Mouse (Mus musculus) cerebellum, adult (tissue): ENCODE measurements at regions not wholly inside any gene's neighbourhood (a gene's known extent, or its start where the extent isn't known, plus 50 kb on each side); places are given as distances from the start of the nearest gene placed in this dataset.
A peak's percentile ranks its signal among the peaks of the same experiment; 100 is the strongest.

ENCODE experiments used
- ATAC-seq: cut with Nextera tagmentation; 2 replicates; pipeline ENCODE4 v1.9.2; 2017; ENCODE audit warnings: mild to moderate bottlenecking, moderate library complexity, mixed read lengths; ENCODE audit not compliant: insufficient number of reproducible peaks, low FRiP score, low TSS enrichment

GRCm38 (mm10) chr5:51850091-51850490 lies 282.6 kb upstream of the Ppargc1a start:
- no peak for ATAC-seq

- no peak for ATAC-seq
These were observed 281.7 kb upstream of the Ppargc1a start for GRCm38 (mm10) chr5:51849236-51849635.

DNA sequence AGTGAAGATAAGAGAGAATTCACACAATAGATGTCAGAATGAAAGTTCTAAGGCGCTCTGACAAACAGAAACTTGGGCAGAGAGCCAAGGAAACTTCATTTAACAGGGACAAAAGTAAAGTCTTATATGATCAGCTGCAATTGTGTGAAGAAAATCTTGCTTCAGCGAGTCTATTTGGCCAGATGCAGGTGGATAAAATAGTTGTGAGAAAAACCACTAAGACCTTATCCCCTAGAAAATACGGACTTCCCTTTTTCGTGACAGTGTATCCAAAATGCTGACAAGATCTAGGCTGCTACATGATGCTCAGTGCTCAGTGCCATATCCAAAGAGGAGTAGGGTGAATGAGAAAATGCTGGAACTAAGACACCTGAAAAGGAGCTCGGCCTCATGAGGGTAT lies 274.7 kb upstream of the Ppargc1a start:
- ATAC-seq: no peak

DNA sequence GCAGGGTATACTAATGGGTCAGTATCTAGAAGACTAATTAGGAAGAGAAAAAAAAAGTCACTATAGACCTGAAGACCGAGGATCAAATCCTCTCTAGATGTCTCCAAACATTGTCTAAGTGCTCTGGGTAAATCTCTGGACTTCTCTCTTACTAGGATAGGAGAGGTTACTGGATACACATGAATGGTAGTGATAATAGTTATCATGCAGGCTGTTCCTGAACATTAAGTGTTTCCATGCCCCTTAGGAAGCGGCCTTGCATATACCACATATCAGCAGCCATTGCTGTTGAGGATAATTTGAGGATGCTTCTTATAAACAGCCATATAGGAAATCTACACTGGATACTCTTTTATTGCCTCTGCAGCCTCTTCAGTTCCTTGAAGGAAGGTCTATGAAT lies 274.2 kb upstream of the Ppargc1a start:
- ATAC-seq: no peak

GRCm38 (mm10) chr5:51840638-51841329 lies 273.3 kb upstream of the Ppargc1a start:
- ATAC-seq: no peak

DNA sequence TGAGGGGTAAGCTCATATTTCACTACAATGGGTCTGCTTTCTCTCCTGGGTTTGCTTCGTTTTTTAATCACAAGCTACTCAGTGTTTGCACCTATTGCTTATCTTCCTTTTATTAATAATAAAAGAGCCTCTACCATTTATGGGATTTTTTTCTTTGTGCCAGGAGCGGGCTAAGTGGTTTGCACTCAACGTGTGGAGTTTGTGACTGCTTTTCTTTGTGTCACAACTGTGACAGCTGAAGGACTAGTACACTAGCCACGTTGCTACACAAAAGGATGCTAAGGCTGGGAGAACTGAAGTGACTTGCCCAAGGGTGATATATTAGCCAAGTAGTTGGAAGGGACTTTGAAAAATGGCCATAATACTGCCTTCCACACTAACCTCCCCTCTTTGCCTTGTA lies 271.8 kb upstream of the Ppargc1a start:
- ATAC-seq: no peak

GRCm38 (mm10) chr5:51830551-51830950 lies 263.0 kb upstream of the Ppargc1a start:
- ATAC-seq: peak; percentile 39; the same call in 1 of the 2 replicates

- no peak for ATAC-seq
These were observed 262.5 kb upstream of the Ppargc1a start for GRCm38 (mm10) chr5:51830015-51830414.

GRCm38 (mm10) chr5:51829606-51830005 lies 262.1 kb upstream of the Ppargc1a start:
- no peak for ATAC-seq

GRCm38 (mm10) chr5:51829020-51829419 lies 261.5 kb upstream of the Ppargc1a start:
- ATAC-seq: no peak

GRCm38 (mm10) chr5:51826269-51826668 lies 258.7 kb upstream of the Ppargc1a start:
- no peak for ATAC-seq

DNA sequence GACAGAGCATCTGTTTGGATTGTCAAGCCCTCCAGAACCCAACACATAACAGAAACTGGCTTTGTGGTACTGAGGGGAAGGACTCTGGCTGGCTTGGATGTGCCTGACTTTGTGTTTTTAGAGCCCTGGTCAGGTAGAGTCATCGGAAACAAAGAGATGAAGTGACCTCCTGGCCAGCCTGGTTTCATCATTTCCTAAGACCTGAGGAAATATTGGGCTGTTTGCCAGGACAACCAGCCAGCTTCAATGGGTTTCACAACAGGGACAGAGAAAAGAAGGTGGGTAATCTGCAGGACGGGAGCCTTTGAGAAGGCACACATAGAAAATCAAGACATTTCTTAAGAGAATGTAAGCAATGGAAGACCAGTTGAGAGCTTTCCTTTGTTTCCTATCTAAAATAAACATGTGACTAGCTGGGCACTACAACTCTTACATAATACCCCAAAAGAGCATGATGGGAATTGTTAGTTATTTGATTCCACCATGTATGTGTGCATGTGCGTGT lies 258.1 kb upstream of the Ppargc1a start:
- no peak for ATAC-seq

- no peak for ATAC-seq
These were observed 257.2 kb upstream of the Ppargc1a start for GRCm38 (mm10) chr5:51824731-51825130.

GRCm38 (mm10) chr5:51823657-51824056 lies 256.1 kb upstream of the Ppargc1a start:
- no peak for ATAC-seq

DNA sequence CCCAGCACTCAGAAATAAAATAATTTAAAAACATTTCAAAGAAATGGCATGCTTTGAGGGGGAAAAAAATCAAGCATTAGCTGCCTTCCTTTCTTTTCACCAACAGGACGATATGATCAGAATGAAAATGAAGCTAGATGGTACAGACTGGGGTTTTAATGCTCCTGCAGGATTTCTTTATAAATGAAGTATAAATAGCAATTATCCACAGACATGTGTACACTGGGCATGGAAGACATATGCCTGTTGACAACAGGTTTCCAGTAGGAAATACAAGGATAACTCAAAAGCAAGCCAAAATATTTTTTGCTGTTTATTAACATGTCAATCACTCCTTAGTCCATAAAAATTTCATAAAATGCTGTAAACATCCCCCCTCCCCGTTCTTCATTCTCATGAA lies 248.7 kb upstream of the Ppargc1a start:
- ATAC-seq: no peak

DNA sequence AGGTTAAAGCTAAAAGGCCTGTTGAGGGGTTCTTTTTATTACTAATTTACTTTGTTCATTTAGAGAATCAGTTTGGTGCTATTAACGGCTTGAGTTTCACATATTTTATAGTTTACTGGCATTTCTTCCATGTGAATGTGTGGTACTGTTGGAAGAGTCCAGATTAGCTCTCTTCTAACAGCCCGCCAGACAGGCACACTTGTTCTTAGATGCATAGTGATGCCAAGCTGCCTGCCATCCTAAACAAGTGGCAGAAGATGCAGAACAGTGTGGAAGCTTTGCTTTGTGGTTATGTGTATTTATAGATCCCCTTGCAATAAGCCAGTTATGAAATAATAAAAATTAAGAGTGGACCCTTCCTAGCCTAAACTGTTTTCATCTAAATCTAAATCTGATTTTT lies 244.2 kb upstream of the Ppargc1a start:
- no peak for ATAC-seq

DNA sequence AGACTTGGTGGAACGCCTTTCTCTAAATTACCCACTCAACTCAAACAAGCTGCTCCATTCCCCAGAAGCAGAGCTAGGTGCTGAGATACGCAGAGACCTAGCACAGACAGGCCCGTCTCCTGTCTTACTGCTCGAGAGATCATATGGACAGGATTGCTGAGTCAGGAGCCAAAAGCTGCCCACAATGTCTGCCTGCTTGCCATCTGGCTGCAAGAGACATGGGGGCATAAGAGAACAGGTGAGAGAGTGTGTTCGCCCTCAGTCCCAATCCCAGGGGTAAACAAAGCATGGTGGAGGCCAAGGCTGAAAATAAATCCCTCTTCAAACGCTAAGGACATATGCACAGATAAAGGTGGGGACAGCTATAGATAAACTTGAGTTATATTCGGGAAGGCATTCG lies 234.0 kb upstream of the Ppargc1a start:
- peak; percentile 82 for ATAC-seq

GRCm38 (mm10) chr5:51799371-51800035 lies 232.0 kb upstream of the Ppargc1a start:
- ATAC-seq: no peak

- no peak for ATAC-seq
These were observed 226.6 kb upstream of the Ppargc1a start for GRCm38 (mm10) chr5:51794097-51794496.

DNA sequence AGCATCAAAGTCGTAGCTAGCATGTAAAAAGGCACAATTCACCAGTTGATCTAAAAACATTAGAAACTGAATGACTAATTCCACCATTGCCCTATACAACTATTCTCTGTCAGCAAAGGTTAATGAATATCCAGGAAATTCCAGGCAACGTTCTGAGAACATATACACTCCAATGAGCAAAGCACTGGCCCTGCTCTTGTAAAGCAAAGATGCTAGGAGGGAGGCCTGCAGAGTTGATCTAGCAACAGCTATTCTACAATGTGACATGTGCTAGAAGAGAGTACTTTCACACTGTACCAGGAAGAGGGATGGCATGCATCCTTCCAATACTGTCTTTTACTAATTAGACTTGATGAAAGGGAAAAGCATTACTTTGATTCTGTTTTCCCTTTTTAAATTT lies 225.4 kb upstream of the Ppargc1a start:
- no peak for ATAC-seq

DNA sequence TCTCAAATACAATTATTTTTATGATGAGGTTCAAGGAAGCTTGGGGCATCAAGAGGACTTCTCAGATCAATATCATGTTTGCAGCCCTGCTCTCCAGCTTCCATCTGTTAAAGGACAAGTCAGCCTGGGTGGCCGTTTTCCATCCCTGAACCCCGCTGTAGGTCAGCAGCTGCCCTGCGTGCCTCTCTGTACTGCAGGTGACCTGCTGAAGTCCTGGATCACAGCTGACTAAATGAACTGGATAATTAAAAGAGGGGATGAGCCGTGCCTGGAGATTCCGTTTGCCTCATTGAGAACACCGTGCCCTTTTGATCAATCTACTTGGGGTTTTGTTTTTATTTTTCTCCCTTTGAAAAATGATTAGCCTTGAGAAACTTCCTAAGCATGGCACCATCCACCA lies 221.2 kb upstream of the Ppargc1a start:
- ATAC-seq: no peak

DNA sequence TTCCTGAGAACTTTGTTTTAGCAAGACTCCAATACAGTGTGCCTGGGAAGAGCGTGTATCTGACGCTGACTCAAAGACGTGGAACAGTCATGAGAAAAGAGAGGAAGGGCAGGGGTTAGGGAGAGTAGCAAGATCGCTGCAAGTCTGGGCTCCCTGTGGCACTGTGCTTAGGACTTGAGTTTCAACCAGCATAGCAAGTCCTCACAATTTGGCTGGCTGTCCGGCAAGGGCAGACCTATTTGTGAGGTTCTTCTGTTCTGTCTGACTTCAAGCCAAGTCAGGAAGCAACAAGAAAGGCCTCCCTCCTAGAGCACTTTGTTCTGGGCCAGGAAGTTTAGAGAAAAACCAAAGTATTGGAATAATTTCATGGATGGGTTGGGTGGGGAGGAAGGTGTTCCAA lies 216.0 kb upstream of the Ppargc1a start:
- ATAC-seq: no peak
